Mouse (Mus musculus): ENCODE data around the gene Ggta1.

DNA sequence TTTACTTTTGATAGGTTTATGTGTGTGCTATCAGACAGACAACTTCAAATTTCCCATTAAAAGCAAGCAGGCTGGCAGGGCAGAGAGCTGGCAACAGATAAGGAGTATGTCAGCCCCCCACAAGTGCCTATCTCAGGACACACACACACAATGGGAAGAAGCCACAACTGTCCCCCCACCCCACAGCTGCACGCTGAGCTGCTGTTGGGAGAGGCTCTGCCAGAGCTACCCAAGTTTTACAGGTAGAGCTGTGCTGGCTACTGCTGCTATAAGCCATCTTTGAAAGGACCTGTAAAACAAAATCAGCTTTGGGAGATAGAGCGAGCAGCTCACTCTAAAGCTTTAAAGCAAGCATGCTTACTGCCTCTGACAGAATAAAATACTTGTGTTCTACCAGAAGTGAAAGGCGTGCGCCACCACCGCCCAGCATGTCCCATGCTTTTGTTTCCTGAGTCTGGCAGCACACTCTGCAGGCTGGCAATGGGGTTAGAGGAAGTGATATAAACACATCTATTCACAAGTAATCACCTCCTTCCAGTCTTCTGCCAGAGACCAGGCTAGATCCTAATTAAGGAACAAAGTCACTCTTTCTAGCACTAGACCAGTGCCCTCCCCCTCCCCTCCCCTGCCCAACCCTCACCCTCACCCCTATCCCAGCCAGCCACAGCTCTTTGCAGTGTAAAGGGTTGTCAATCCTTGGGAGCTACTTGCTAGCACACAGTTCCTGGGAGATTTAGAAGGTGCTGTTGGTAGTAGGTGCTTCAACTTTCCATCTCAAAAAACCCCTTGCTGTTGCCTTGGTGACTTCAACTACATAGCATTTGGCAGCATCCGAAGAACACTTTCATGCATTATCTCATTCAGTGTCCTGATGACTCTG lies 43.5 kb upstream of the Ggta1 start:
- TF ChIP-seq GATA1 (IDR thresholded peaks at IDR 0.05; ENCODE audit: borderline replicate concordance, low read length) (no peak), FLI1 (IDR thresholded peaks at IDR 0.05; ENCODE audit: low read length) (no peak)

Data from megakaryocyte, embryonic 14.5 days (primary cell).